In the genomic region with DNA sequence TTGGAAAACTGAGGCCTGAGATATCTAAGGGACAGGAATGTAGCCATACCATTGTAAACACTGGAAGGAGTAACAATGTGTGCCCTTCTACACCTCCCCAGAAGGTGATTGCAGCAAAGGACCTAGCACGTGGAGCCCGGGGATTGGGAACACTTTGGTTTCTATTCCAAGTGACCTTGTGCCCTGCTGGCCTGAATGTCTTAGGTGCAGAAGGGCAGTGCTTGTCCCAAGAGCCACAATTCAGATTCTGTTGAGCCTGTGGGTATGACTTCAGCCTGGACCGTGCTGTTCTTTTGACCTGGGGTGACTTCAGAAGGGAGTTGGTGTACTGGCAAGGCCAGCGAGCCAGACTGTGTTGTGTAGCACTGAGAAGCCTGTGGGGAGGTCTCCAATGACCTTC, we compare ENCODE assay signal across 20 mouse cellular contexts. TPM values are rescaled to one million over a fixed set of nuclear protein-coding genes. Genes with fewer than 3 reads are reported as not detected.
"Had no signal": no experiment of that assay in that cellular context is flagged by ENCODE, and none has a peak within 500 bp of the region (broad histone marks: within the 10 kb centered on the region; RNA-seq: fewer than 3 reads in every experiment).

No protein-coding gene starts in this region.

- H3K4me2 ChIP-seq: limb, embryonic 15.5 days; liver, embryonic 13.5 days; midbrain, embryonic 12.5 days; stomach, embryonic 15.5 days had no signal

- ATAC-seq: intestine, postnatal 0 days had no signal

- H3K27ac ChIP-seq: limb, embryonic 15.5 days; liver, embryonic 13.5 days; midbrain, embryonic 12.5 days; stomach, embryonic 15.5 days had no signal

- H3K9me3 ChIP-seq: limb, embryonic 15.5 days; liver, embryonic 13.5 days; midbrain, embryonic 12.5 days; stomach, embryonic 15.5 days had no signal

- H3K9ac ChIP-seq: limb, embryonic 15.5 days; liver, embryonic 13.5 days; midbrain, embryonic 12.5 days; stomach, embryonic 15.5 days had no signal

- H3K27me3 ChIP-seq: limb, embryonic 15.5 days; liver, embryonic 13.5 days; midbrain, embryonic 12.5 days; stomach, embryonic 15.5 days had no signal

- H3K4me3 ChIP-seq: limb, embryonic 15.5 days; liver, embryonic 13.5 days; midbrain, embryonic 12.5 days; stomach, embryonic 15.5 days had no signal

- DNase-seq: layer of hippocampus, adult 9-11 months; layer of hippocampus, postnatal 36 days; liver, embryonic 13.5 days; lung, adult 18-20 months; right cerebral cortex, postnatal 14 days; thymus, postnatal 4 days had no signal

RNA-seq across cellular contexts. Expression of a gene that starts 31.9 kb away (rescaled TPM):
- total RNA-seq: layer of hippocampus, adult 18-20 months; layer of hippocampus, postnatal 36 days; left cerebral cortex, adult 8-10 months; megakaryocyte-erythroid progenitor cell, adult 5-6 weeks; midbrain, postnatal 0 days had no signal
- polyA plus RNA-seq: intestine, postnatal 0 days; limb, embryonic 11.5 days; limb, embryonic 15.5 days; liver, embryonic 13.5 days; lung, embryonic 16.5 days; midbrain, embryonic 12.5 days; midbrain, postnatal 0 days; neural tube, embryonic 14.5 days; spleen, adult 2 months; stomach, embryonic 15.5 days; testis, adult 2 months had no signal

RNA-seq across cellular contexts. Expression of a gene that starts 41.9 kb away (rescaled TPM):
- total RNA-seq: layer of hippocampus, adult 18-20 months; layer of hippocampus, postnatal 36 days; left cerebral cortex, adult 8-10 months; left cerebral cortex, postnatal 25 days; megakaryocyte-erythroid progenitor cell, adult 5-6 weeks; midbrain, postnatal 0 days had no signal
- polyA plus RNA-seq: intestine, postnatal 0 days; limb, embryonic 11.5 days; limb, embryonic 15.5 days; liver, embryonic 13.5 days; lung, embryonic 16.5 days; midbrain, embryonic 12.5 days; midbrain, postnatal 0 days; neural tube, embryonic 14.5 days; spleen, adult 2 months; stomach, embryonic 15.5 days had no signal
